Comparison of ENCODE assay signal across 7 mouse cellular contexts in genomic region chr16:91596779-91597671, GRCm38 (mm10). TPM values are rescaled to one million over a fixed set of nuclear protein-coding genes. Genes with fewer than 3 reads are reported as not detected.
DNase-seq lines count a peak whose midpoint lies in the region; ATAC-seq and TF ChIP-seq lines count a peak whose summit lies in the region.

No protein-coding gene starts in this region.

- peak; percentile 17 for DNase-seq in ovary, postnatal 14 days (ENCODE audit: low spot score)
- no peak for DNase-seq in ovary, postnatal 36 days (ENCODE audit: low spot score)
- peak; percentile 60 for DNase-seq in R1 (ENCODE audit: low read depth, low spot score)
- DNase-seq in thymus, adult 2 months: peak; percentile 39

- TF ChIP-seq POLR2A in thymus, adult 2 months (IDR thresholded peaks at IDR 0.05; ENCODE audit: control insufficient read depth, extremely low read depth, insufficient read depth, low read length, poor library complexity): no peak

- peak; percentile 60 for ATAC-seq in intestine, postnatal 0 days
- peak; percentile 34; the same call in 1 of the 2 replicates for ATAC-seq in megakaryocyte-erythroid progenitor cell, adult 5-6 weeks (replicated peaks; ENCODE audit: low FRiP score, low TSS enrichment, poor library complexity, severe bottlenecking)

- peak overlapping the region; percentile 72 for H3K4me3 ChIP-seq in erythroblast, embryonic 14.5 days (replicated peaks)
- peak overlapping the region; percentile 68 for H3K4me3 ChIP-seq in intestine, postnatal 0 days (ENCODE audit: low read depth, low read length)
- H3K4me3 ChIP-seq in thymus, adult 2 months (ENCODE audit: control insufficient read depth, insufficient read depth, low read length): peak overlapping the region; percentile 68

- WGBS in intestine, postnatal 0 days: under 1% methylated on average over 75 of the region's 75 CpGs
- WGBS in thymus, adult 2 months: under 1% methylated on average over 73 of the region's 75 CpGs

- H3K27me3 ChIP-seq in erythroblast, embryonic 14.5 days (ENCODE audit: control insufficient read depth): peaks cover 59% of the 10 kb centered on the region
- H3K27me3 ChIP-seq in intestine, postnatal 0 days (replicated peaks; ENCODE audit: control insufficient read depth, insufficient read depth, low read length): no peaks in the 10 kb centered on the region
- no peaks in the 10 kb centered on the region for H3K27me3 ChIP-seq in thymus, adult 2 months (ENCODE audit: control insufficient read depth, insufficient read depth, low read length)

- H3K27ac ChIP-seq in intestine, postnatal 0 days (ENCODE audit: low read depth, low read length): 0 out of 2 replicates have a peak overlapping the region, but pooled peaks have one; percentile 24
- no peak overlapping the region for H3K27ac ChIP-seq in thymus, adult 2 months (ENCODE audit: control insufficient read depth, insufficient read depth, low read length)

- H3K9me3 ChIP-seq in erythroblast, embryonic 14.5 days (ENCODE audit: control insufficient read depth, low read length): no peaks in the 10 kb centered on the region
- no peaks in the 10 kb centered on the region for H3K9me3 ChIP-seq in intestine, postnatal 0 days (ENCODE audit: control insufficient read depth)

- H3K4me1 ChIP-seq in erythroblast, embryonic 14.5 days (ENCODE audit: control insufficient read depth): peaks cover 26% of the 10 kb centered on the region
- peaks cover 5% of the 10 kb centered on the region for H3K4me1 ChIP-seq in intestine, postnatal 0 days (replicated peaks; ENCODE audit: control insufficient read depth, insufficient read depth, low read length)
- H3K4me1 ChIP-seq in thymus, adult 2 months (replicated peaks; ENCODE audit: control insufficient read depth, insufficient read depth, low read length): peaks cover 39% of the 10 kb centered on the region

- H3K9ac ChIP-seq in intestine, postnatal 0 days (ENCODE audit: low read depth, low read length): peak overlapping the region; percentile 62

- H3K36me3 ChIP-seq in erythroblast, embryonic 14.5 days (ENCODE audit: control insufficient read depth): no peaks in the 10 kb centered on the region
- no peaks in the 10 kb centered on the region; the same call in 1 of the 2 replicates for H3K36me3 ChIP-seq in intestine, postnatal 0 days (ENCODE audit: control insufficient read depth, insufficient read depth)
- H3K36me3 ChIP-seq in thymus, adult 2 months (ENCODE audit: control insufficient read depth, insufficient read depth, low read length): no peaks in the 10 kb centered on the region

- TF ChIP-seq CTCF in intestine, postnatal 0 days (IDR thresholded peaks at IDR 0.05; ENCODE audit: low read depth): no peak
- TF ChIP-seq CTCF in thymus, adult 2 months (IDR thresholded peaks at IDR 0.05; ENCODE audit: borderline replicate concordance, control insufficient read depth, extremely low read depth, insufficient read depth, low read length, poor library complexity): no peak

- H3K4me2 ChIP-seq in intestine, postnatal 0 days (replicated peaks; ENCODE audit: low read depth): peak overlapping the region; percentile 89

RNA-seq across cellular contexts. Expression of gene Tmem50b, which starts 0.6 kb away (rescaled TPM):
- 0.02 TPM in 1 of 2 replicates, not detected in the other for polyA plus RNA-seq in erythroblast, embryonic 14.5 days (2012)
- polyA plus RNA-seq in intestine, postnatal 0 days (2015; fragmentation: Nextera tagmentation; extraction: Ambion mirVana): 24.9 and 28.0 TPM in 2 replicates
- 2.1 and 5.1 TPM in 2 replicates for total RNA-seq in megakaryocyte-erythroid progenitor cell, adult 5-6 weeks (2014; fragmentation: Nextera tagmentation)
- total RNA-seq in megakaryocyte-erythroid progenitor cell, adult 5-6 weeks (2017): 0.38 and 2.9 TPM in 2 replicates
- polyA plus RNA-seq in thymus, adult 2 months (2012; rRNA removed): 34.8 and 37.8 TPM in 2 replicates

RNA-seq across cellular contexts. Expression of gene Dnajc28, which starts 21.8 kb away (rescaled TPM):
- polyA plus RNA-seq in erythroblast, embryonic 14.5 days (2012): 0.19 and 0.23 TPM in 2 replicates
- 1.0 and 1.5 TPM in 2 replicates for polyA plus RNA-seq in intestine, postnatal 0 days (2015; fragmentation: Nextera tagmentation; extraction: Ambion mirVana)
- total RNA-seq in megakaryocyte-erythroid progenitor cell, adult 5-6 weeks (2014; fragmentation: Nextera tagmentation): 2.2 and 2.5 TPM in 2 replicates
- total RNA-seq in megakaryocyte-erythroid progenitor cell, adult 5-6 weeks (2017): 3.9 and 5.0 TPM in 2 replicates
- polyA plus RNA-seq in thymus, adult 2 months (2012; rRNA removed): 1.3 and 2.0 TPM in 2 replicates

RNA-seq across cellular contexts. Expression of gene Gart, which starts 49.7 kb away (rescaled TPM):
- polyA plus RNA-seq in erythroblast, embryonic 14.5 days (2012): 25.0 and 27.4 TPM in 2 replicates
- polyA plus RNA-seq in intestine, postnatal 0 days (2015; fragmentation: Nextera tagmentation; extraction: Ambion mirVana): 19.0 and 23.8 TPM in 2 replicates
- 238 and 326 TPM in 2 replicates for total RNA-seq in megakaryocyte-erythroid progenitor cell, adult 5-6 weeks (2014; fragmentation: Nextera tagmentation)
- total RNA-seq in megakaryocyte-erythroid progenitor cell, adult 5-6 weeks (2017): 560 and 702 TPM in 2 replicates
- 44.6 and 48.6 TPM in 2 replicates for polyA plus RNA-seq in thymus, adult 2 months (2012; rRNA removed)

RNA-seq across cellular contexts. Expression of gene Ifngr2, which starts 50.2 kb away (rescaled TPM):
- polyA plus RNA-seq in erythroblast, embryonic 14.5 days (2012): 0.28 and 0.29 TPM in 2 replicates
- 138 and 146 TPM in 2 replicates for polyA plus RNA-seq in intestine, postnatal 0 days (2015; fragmentation: Nextera tagmentation; extraction: Ambion mirVana)
- total RNA-seq in megakaryocyte-erythroid progenitor cell, adult 5-6 weeks (2014; fragmentation: Nextera tagmentation): 7.2 and 8.7 TPM in 2 replicates
- 5.4 and 6.7 TPM in 2 replicates for total RNA-seq in megakaryocyte-erythroid progenitor cell, adult 5-6 weeks (2017)
- polyA plus RNA-seq in thymus, adult 2 months (2012; rRNA removed): 33.4 and 34.4 TPM in 2 replicates

RNA-seq across cellular contexts. Expression of gene Son, which starts 50.3 kb away (rescaled TPM):
- 3.8 and 4.7 TPM in 2 replicates for polyA plus RNA-seq in erythroblast, embryonic 14.5 days (2012)
- 71.1 and 83.4 TPM in 2 replicates for polyA plus RNA-seq in intestine, postnatal 0 days (2015; fragmentation: Nextera tagmentation; extraction: Ambion mirVana)
- total RNA-seq in megakaryocyte-erythroid progenitor cell, adult 5-6 weeks (2014; fragmentation: Nextera tagmentation): 233 and 272 TPM in 2 replicates
- total RNA-seq in megakaryocyte-erythroid progenitor cell, adult 5-6 weeks (2017): 196 and 233 TPM in 2 replicates
- polyA plus RNA-seq in thymus, adult 2 months (2012; rRNA removed): 258 and 261 TPM in 2 replicates

Comparison
In these comparisons a context has a peak if more than half of its experiments do, and no peak if none do; other contexts are left out.
1. RNA of gene Tmem50b, which starts 0.6 kb away (polyA plus RNA-seq): 34.8 to 37.8 TPM in thymus, adult 2 months and 24.9 to 28.0 TPM in intestine, postnatal 0 days; 0.02 TPM in erythroblast, embryonic 14.5 days; every median in the first group is over 10 times any median in the second.
2. Peak in every context shown above with its lines, with median percentiles within 50 percentile points of each other: H3K4me3 ChIP-seq.